Mouse (Mus musculus): ENCODE measurements at regions not wholly inside any gene's neighbourhood (a gene's known extent, or its start where the extent isn't known, plus 50 kb on each side); places are given as distances from the start of the nearest gene placed in this dataset.
"Not testable (repeated sequence)": the region's sequence is repeated elsewhere in the genome, so short reads cannot be mapped to it uniquely, and the experiment has no call there.

DNA sequence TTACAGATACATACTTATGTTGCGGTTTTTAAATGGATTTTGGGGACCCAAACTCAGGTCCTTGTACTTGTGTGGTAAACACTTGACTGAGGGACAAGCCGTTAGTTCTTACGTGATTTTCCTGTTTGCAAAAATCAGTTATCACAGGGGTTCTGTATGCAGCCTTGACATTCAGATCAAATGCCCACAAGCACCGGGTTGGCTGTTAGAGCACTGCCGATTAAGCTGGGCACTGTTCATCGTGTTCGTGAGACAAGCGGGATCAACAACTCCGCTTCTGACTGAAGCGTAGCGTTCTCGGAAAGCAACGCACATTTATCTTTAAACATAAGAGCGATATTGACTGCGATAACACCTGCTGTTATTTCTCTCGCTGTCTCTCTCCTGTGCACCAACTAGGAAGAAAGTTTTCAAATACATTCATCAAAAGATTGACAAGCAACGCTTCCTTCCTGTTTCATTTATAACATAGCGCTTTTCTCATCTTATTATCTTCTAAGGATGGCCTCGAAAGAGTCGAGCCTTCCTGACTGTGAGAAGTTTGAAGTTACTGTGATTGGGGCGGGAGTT, 97.8 kb upstream of the Stt3b start:
- ATAC-seq (ENCODE audit: low read depth), result no peak

GRCm38 (mm10) chr9:115408886-115409285, 98.7 kb upstream of the Stt3b start:
- no peak for ATAC-seq (ENCODE audit: low read depth)

More for the DNA sequence above, 97.8 kb upstream of the Stt3b start:
- H3K9me3 ChIP-seq (ENCODE audit: control insufficient read depth, low read length), result no peaks in the 10 kb centered on the region
- H3K4me2 ChIP-seq (ENCODE audit: low read depth, low read length), result no peak overlapping the region
- no peak overlapping the region for H3K9ac ChIP-seq (ENCODE audit: low read length)
- H3K4me1 ChIP-seq (replicated peaks; ENCODE audit: control insufficient read depth, insufficient read depth, low read length), result no peaks in the 10 kb centered on the region
- no peak overlapping the region for H3K4me3 ChIP-seq (ENCODE audit: low read length)
- no peaks in the 10 kb centered on the region for H3K36me3 ChIP-seq (ENCODE audit: control insufficient read depth, insufficient read depth, low read length)
- H3K27me3 ChIP-seq (ENCODE audit: control insufficient read depth, insufficient read depth, low read depth, low read length), result no peaks in the 10 kb centered on the region
- H3K27ac ChIP-seq (ENCODE audit: low read length), result no peak overlapping the region
- WGBS, result 79% methylated on average over 21 of the region's 21 CpGs

GRCm38 (mm10) chr9:115414190-115414589, 104.0 kb upstream of the Stt3b start:
- 0 out of 2 replicates have a peak, but pooled peaks cover 2% of the 10 kb centered on the region for H3K9me3 ChIP-seq (ENCODE audit: control insufficient read depth, low read length)
- no peak overlapping the region for H3K9ac ChIP-seq (ENCODE audit: low read length)
- H3K4me3 ChIP-seq (ENCODE audit: low read length), result no peak overlapping the region
- no peak overlapping the region for H3K4me2 ChIP-seq (ENCODE audit: low read depth, low read length)
- H3K27me3 ChIP-seq (ENCODE audit: control insufficient read depth, insufficient read depth, low read depth, low read length), result no peaks in the 10 kb centered on the region
- WGBS, result 79% methylated on average over 4 of the region's 4 CpGs
- H3K27ac ChIP-seq (ENCODE audit: low read length), result no peak overlapping the region
- no peaks in the 10 kb centered on the region for H3K36me3 ChIP-seq (ENCODE audit: control insufficient read depth, insufficient read depth, low read length)
- H3K4me1 ChIP-seq (replicated peaks; ENCODE audit: control insufficient read depth, insufficient read depth, low read length), result no peaks in the 10 kb centered on the region
- ATAC-seq (ENCODE audit: low read depth), result no peak

More at GRCm38 (mm10) chr9:115408886-115409285, 98.7 kb upstream of the Stt3b start:
- 81% methylated on average over 6 of the region's 6 CpGs for WGBS
- no peak overlapping the region for H3K4me3 ChIP-seq (ENCODE audit: low read length)
- H3K36me3 ChIP-seq (ENCODE audit: control insufficient read depth, insufficient read depth, low read length), result no peaks in the 10 kb centered on the region
- H3K9me3 ChIP-seq (ENCODE audit: control insufficient read depth, low read length), result no peaks in the 10 kb centered on the region
- no peaks in the 10 kb centered on the region for H3K27me3 ChIP-seq (ENCODE audit: control insufficient read depth, insufficient read depth, low read depth, low read length)
- no peak overlapping the region for H3K27ac ChIP-seq (ENCODE audit: low read length)
- no peaks in the 10 kb centered on the region for H3K4me1 ChIP-seq (replicated peaks; ENCODE audit: control insufficient read depth, insufficient read depth, low read length)
- H3K9ac ChIP-seq (ENCODE audit: low read length), result no peak overlapping the region
- H3K4me2 ChIP-seq (ENCODE audit: low read depth, low read length), result no peak overlapping the region

GRCm38 (mm10) chr9:115422786-115423185, 112.6 kb upstream of the Stt3b start:
- Histone ChIP-seq H3K4me1 (replicated peaks; ENCODE audit: control insufficient read depth, insufficient read depth, low read length) (no peaks in the 10 kb centered on the region; the same call in 1 of the 2 replicates), H3K27ac (ENCODE audit: low read length) (no peak overlapping the region), H3K9me3 (ENCODE audit: control insufficient read depth, low read length) (peaks cover 8% of the 10 kb centered on the region), H3K4me2 (ENCODE audit: low read depth, low read length) (no peak overlapping the region), H3K36me3 (ENCODE audit: control insufficient read depth, insufficient read depth, low read length) (no peaks in the 10 kb centered on the region), H3K9ac (ENCODE audit: low read length) (no peak overlapping the region), H3K27me3 (ENCODE audit: control insufficient read depth, insufficient read depth, low read depth, low read length) (no peaks in the 10 kb centered on the region), H3K4me3 (ENCODE audit: low read length) (no peak overlapping the region)
- 38% methylated on average over 7 of the region's 7 CpGs for WGBS
- no peak for ATAC-seq (ENCODE audit: low read depth)

DNA sequence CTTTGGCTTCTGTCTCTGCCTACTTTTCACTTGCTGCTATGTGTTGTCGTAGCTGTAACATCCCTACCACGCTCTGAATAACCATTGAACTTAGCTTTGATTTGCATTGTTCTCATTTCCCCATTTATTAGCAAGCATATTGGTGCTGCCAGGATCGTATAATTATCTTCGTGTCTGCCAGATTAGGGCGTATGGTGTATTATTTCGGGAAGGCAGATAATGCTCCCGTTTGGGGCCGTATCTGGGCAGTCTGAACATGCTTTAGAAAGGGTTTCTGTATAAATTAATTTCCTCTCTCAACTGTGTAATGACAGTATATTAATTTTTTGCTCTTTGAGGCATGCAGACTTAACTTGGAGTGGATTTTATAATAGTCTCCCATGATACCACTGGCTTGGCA, 116.5 kb upstream of the Stt3b start:
- H3K4me1 ChIP-seq (replicated peaks; ENCODE audit: control insufficient read depth, insufficient read depth, low read length), result no peaks in the 10 kb centered on the region; the same call in 1 of the 2 replicates
- ATAC-seq (ENCODE audit: low read depth), result no peak
- H3K4me2 ChIP-seq (ENCODE audit: low read depth, low read length), result no peak overlapping the region
- no peaks in the 10 kb centered on the region for H3K27me3 ChIP-seq (ENCODE audit: control insufficient read depth, insufficient read depth, low read depth, low read length)
- H3K9ac ChIP-seq (ENCODE audit: low read length), result no peak overlapping the region
- WGBS, result 78% methylated on average over 8 of the region's 8 CpGs
- H3K36me3 ChIP-seq (ENCODE audit: control insufficient read depth, insufficient read depth, low read length), result no peaks in the 10 kb centered on the region
- H3K4me3 ChIP-seq (ENCODE audit: low read length), result no peak overlapping the region
- H3K9me3 ChIP-seq (ENCODE audit: control insufficient read depth, low read length), result no peaks in the 10 kb centered on the region
- H3K27ac ChIP-seq (ENCODE audit: low read length), result no peak overlapping the region

GRCm38 (mm10) chr9:115430271-115430670, 120.0 kb upstream of the Stt3b start:
- Histone ChIP-seq H3K9me3 (ENCODE audit: control insufficient read depth, low read length) (no peaks in the 10 kb centered on the region), H3K4me2 (ENCODE audit: low read depth, low read length) (no peak overlapping the region), H3K27ac (ENCODE audit: low read length) (no peak overlapping the region; the same call in 1 of the 2 replicates), H3K4me3 (ENCODE audit: low read length) (no peak overlapping the region), H3K9ac (ENCODE audit: low read length) (no peak overlapping the region), H3K36me3 (ENCODE audit: control insufficient read depth, insufficient read depth, low read length) (no peaks in the 10 kb centered on the region), H3K4me1 (replicated peaks; ENCODE audit: control insufficient read depth, insufficient read depth, low read length) (peaks cover 4% of the 10 kb centered on the region; the same call in 1 of the 2 replicates), H3K27me3 (ENCODE audit: control insufficient read depth, insufficient read depth, low read depth, low read length) (no peaks in the 10 kb centered on the region)
- ATAC-seq (ENCODE audit: low read depth), result peak; percentile 60; the same call in 1 of the 2 replicates
- WGBS, result 51% methylated on average over 4 of the region's 4 CpGs

DNA sequence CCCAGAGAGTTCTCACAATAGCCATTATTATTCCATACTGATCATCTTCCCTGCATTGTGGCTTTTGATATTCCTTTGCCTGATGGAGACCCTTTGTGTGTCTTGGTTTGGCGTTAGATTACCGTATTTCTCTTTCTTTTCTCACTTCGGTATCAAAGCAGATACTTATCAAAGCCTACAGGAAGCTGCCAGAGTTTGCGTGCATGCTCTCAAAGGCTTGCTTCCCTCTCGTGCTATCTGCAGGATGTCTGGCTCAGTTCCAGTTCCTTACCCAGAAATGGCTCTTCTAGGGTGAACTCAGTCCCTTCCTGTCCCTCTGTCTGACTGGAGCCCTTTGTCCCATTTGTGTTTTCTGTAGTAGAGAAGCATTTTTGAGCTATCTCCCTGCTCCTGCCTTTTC, 124.5 kb upstream of the Stt3b start:
- no peak overlapping the region for H3K27ac ChIP-seq (ENCODE audit: low read length)
- no peak overlapping the region for H3K4me3 ChIP-seq (ENCODE audit: low read length)
- H3K9me3 ChIP-seq (ENCODE audit: control insufficient read depth, low read length), result peaks cover 3% of the 10 kb centered on the region; the same call in 1 of the 2 replicates
- H3K36me3 ChIP-seq (ENCODE audit: control insufficient read depth, insufficient read depth, low read length), result no peaks in the 10 kb centered on the region
- peaks cover 4% of the 10 kb centered on the region; the same call in 1 of the 2 replicates for H3K4me1 ChIP-seq (replicated peaks; ENCODE audit: control insufficient read depth, insufficient read depth, low read length)
- no peak for ATAC-seq (ENCODE audit: low read depth)
- 7% methylated on average over 5 of the region's 5 CpGs for WGBS
- H3K27me3 ChIP-seq (ENCODE audit: control insufficient read depth, insufficient read depth, low read depth, low read length), result no peaks in the 10 kb centered on the region
- H3K4me2 ChIP-seq (ENCODE audit: low read depth, low read length), result no peak overlapping the region
- no peak overlapping the region for H3K9ac ChIP-seq (ENCODE audit: low read length)

GRCm38 (mm10) chr9:115436301-115436700, 126.1 kb upstream of the Stt3b start:
- ATAC-seq (ENCODE audit: low read depth), result no peak
- Histone ChIP-seq H3K4me2 (ENCODE audit: low read depth, low read length) (no peak overlapping the region), H3K9me3 (ENCODE audit: control insufficient read depth, low read length) (peaks cover 3% of the 10 kb centered on the region; the same call in 1 of the 2 replicates), H3K4me1 (replicated peaks; ENCODE audit: control insufficient read depth, insufficient read depth, low read length) (peaks cover 4% of the 10 kb centered on the region; the same call in 1 of the 2 replicates), H3K4me3 (ENCODE audit: low read length) (no peak overlapping the region), H3K36me3 (ENCODE audit: control insufficient read depth, insufficient read depth, low read length) (no peaks in the 10 kb centered on the region), H3K9ac (ENCODE audit: low read length) (no peak overlapping the region), H3K27me3 (ENCODE audit: control insufficient read depth, insufficient read depth, low read depth, low read length) (no peaks in the 10 kb centered on the region), H3K27ac (ENCODE audit: low read length) (no peak overlapping the region)
- 79% methylated on average over 3 of the region's 3 CpGs for WGBS

DNA sequence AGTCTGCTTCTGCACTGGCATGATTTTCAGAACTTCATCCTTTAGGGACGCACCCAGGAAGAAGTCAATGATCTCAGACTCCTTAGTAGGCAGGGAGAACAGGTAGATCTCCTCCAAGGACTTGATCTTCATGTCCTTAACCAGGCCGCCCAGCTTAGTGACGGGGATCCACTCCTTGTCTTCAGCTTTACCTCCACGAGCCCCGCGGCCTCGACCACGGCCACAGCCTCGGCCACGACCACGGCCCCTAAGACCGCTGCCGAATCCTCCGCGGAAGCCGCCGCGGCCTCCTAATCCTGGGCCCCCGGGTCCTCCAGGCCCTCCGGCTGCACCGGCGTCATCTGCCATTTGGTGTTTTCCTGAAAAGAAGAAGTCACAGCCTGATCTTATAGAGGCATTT, 128.0 kb upstream of the Stt3b start:
- H3K9me3 ChIP-seq (ENCODE audit: control insufficient read depth, low read length); H3K9ac ChIP-seq (ENCODE audit: low read length); H3K4me1 ChIP-seq (replicated peaks; ENCODE audit: control insufficient read depth, insufficient read depth, low read length); H3K36me3 ChIP-seq (ENCODE audit: control insufficient read depth, insufficient read depth, low read length); ATAC-seq (ENCODE audit: low read depth); H3K4me3 ChIP-seq (ENCODE audit: low read length); H3K27me3 ChIP-seq (ENCODE audit: control insufficient read depth, insufficient read depth, low read depth, low read length); H3K4me2 ChIP-seq (ENCODE audit: low read depth, low read length); H3K27ac ChIP-seq (ENCODE audit: low read length): not testable (repeated sequence)
- 93% methylated on average over 22 of the region's 22 CpGs for WGBS
